ENCODE assay signal across 24 mouse cellular contexts in genomic region chr1:123316886-123317285, GRCm38 (mm10).
A peak's percentile ranks its signal among the peaks of the same experiment; 100 is the strongest.
DNase-seq lines count a peak whose midpoint lies in the region; ATAC-seq lines count a peak whose summit lies in the region.
"Had no signal": no experiment of that assay in that cellular context is flagged by ENCODE, and none has a peak within 500 bp of the region (broad histone marks: within the 10 kb centered on the region; RNA-seq: fewer than 3 reads in every experiment).

No protein-coding gene starts in this region.

- no peaks in the 10 kb centered on the region for H3K4me1 ChIP-seq in kidney, embryonic 16.5 days (ENCODE audit: insufficient read depth, low read length)
- H3K4me1 ChIP-seq in forebrain, embryonic 12.5 days, result no peaks in the 10 kb centered on the region
- H3K4me1 ChIP-seq: embryonic facial prominence, embryonic 13.5 days; embryonic facial prominence, embryonic 15.5 days; forebrain, embryonic 10.5 days; forebrain, embryonic 13.5 days; forebrain, embryonic 15.5 days had no signal

- no peaks in the 10 kb centered on the region for H3K9me3 ChIP-seq in kidney, embryonic 16.5 days (ENCODE audit: low read length)
- H3K9me3 ChIP-seq in forebrain, embryonic 12.5 days, result no peaks in the 10 kb centered on the region
- H3K9me3 ChIP-seq: embryonic facial prominence, embryonic 13.5 days; embryonic facial prominence, embryonic 15.5 days; forebrain, embryonic 10.5 days; forebrain, embryonic 13.5 days; forebrain, embryonic 15.5 days had no signal

- H3K27me3 ChIP-seq in kidney, embryonic 16.5 days (ENCODE audit: insufficient read depth, low read length), result no peaks in the 10 kb centered on the region
- no peaks in the 10 kb centered on the region for H3K27me3 ChIP-seq in forebrain, embryonic 12.5 days
- H3K27me3 ChIP-seq: embryonic facial prominence, embryonic 13.5 days; embryonic facial prominence, embryonic 15.5 days; forebrain, embryonic 13.5 days; forebrain, embryonic 15.5 days had no signal

- H3K36me3 ChIP-seq in kidney, embryonic 16.5 days (ENCODE audit: insufficient read depth, low read length), result no peaks in the 10 kb centered on the region
- H3K36me3 ChIP-seq in forebrain, embryonic 12.5 days (replicated peaks), result no peaks in the 10 kb centered on the region
- H3K36me3 ChIP-seq: embryonic facial prominence, embryonic 13.5 days; embryonic facial prominence, embryonic 15.5 days; forebrain, embryonic 10.5 days; forebrain, embryonic 15.5 days had no signal

- no peak overlapping the region for H3K4me2 ChIP-seq in kidney, embryonic 16.5 days (replicated peaks; ENCODE audit: low read depth, low read length)
- no peak overlapping the region for H3K4me2 ChIP-seq in forebrain, embryonic 12.5 days
- H3K4me2 ChIP-seq: embryonic facial prominence, embryonic 13.5 days; embryonic facial prominence, embryonic 15.5 days; forebrain, embryonic 13.5 days; forebrain, embryonic 15.5 days had no signal

- DNase-seq in kidney, adult 18-20 months, result peak; percentile 16
- peak; percentile 68 to 76 for DNase-seq in kidney, adult 8-10 months
- no peak for DNase-seq in kidney, postnatal 10 days
- DNase-seq in kidney, postnatal 14 days, result peak; percentile 17
- DNase-seq in kidney, postnatal 25 days, result peak; percentile 37 to 59
- no peak for DNase-seq in left cerebral cortex, adult 11 months (ENCODE audit: low spot score)
- DNase-seq: adrenal gland, adult 2 months; adrenal gland, postnatal 10 days; adrenal gland, postnatal 25 days; cerebellum, adult 11 months; cerebellum, adult 18-20 months; cerebellum, adult 8-10 months; cerebellum, adult 9-11 months; cerebellum, postnatal 14 days; cerebellum, postnatal 36 days; embryo, embryonic 11 days had no signal

- no peak overlapping the region for H3K9ac ChIP-seq in kidney, embryonic 16.5 days (replicated peaks; ENCODE audit: low read length)
- H3K9ac ChIP-seq in forebrain, embryonic 12.5 days, result no peak overlapping the region
- H3K9ac ChIP-seq: embryonic facial prominence, embryonic 13.5 days; embryonic facial prominence, embryonic 15.5 days; forebrain, embryonic 13.5 days; forebrain, embryonic 15.5 days had no signal

- no peak overlapping the region for H3K27ac ChIP-seq in kidney, embryonic 16.5 days (ENCODE audit: low read length)
- no peak overlapping the region for H3K27ac ChIP-seq in forebrain, embryonic 12.5 days
- H3K27ac ChIP-seq: embryonic facial prominence, embryonic 13.5 days; embryonic facial prominence, embryonic 15.5 days; forebrain, embryonic 10.5 days; forebrain, embryonic 13.5 days; forebrain, embryonic 15.5 days had no signal

- ATAC-seq in kidney, embryonic 16.5 days (ENCODE audit: low FRiP score, low TSS enrichment), result no peak
- ATAC-seq in forebrain, embryonic 12.5 days (ENCODE audit: low FRiP score), result no peak
- ATAC-seq: forebrain, embryonic 13.5 days; forebrain, embryonic 15.5 days had no signal

- WGBS in kidney, embryonic 16.5 days, result 85% methylated on average over 2 of the region's 2 CpGs
- WGBS in forebrain, embryonic 12.5 days, result 92% methylated on average over 2 of the region's 2 CpGs

- H3K4me3 ChIP-seq in kidney, embryonic 16.5 days (ENCODE audit: low read length), result no peak overlapping the region
- H3K4me3 ChIP-seq in forebrain, embryonic 12.5 days (replicated peaks), result no peak overlapping the region
- H3K4me3 ChIP-seq: embryonic facial prominence, embryonic 13.5 days; embryonic facial prominence, embryonic 15.5 days; erythroblast, embryonic 14.5 days; forebrain, embryonic 10.5 days; forebrain, embryonic 13.5 days; forebrain, embryonic 15.5 days had no signal

Comparison
In these comparisons a context has a peak if more than half of its experiments do, and no peak if none do; other contexts are left out.
1. DNase-seq: peak in kidney, adult 18-20 months (single experiment), kidney, adult 8-10 months (2 of 2), kidney, postnatal 14 days (single experiment) and kidney, postnatal 25 days (2 of 2); none in kidney, postnatal 10 days (single experiment) and left cerebral cortex, adult 11 months (single experiment).